Mouse (Mus musculus): Measurements from ENCODE around the gene Scgn. TPM values are rescaled to one million over a fixed set of nuclear protein-coding genes. Genes with fewer than 3 reads are reported as not detected.

The Scgn gene
- polyA plus RNA-seq (2016; fragmentation: Nextera tagmentation; extraction: Ambion mirVana) = 0.14 TPM in 1 of 2 replicates, not detected in the other

DNA sequence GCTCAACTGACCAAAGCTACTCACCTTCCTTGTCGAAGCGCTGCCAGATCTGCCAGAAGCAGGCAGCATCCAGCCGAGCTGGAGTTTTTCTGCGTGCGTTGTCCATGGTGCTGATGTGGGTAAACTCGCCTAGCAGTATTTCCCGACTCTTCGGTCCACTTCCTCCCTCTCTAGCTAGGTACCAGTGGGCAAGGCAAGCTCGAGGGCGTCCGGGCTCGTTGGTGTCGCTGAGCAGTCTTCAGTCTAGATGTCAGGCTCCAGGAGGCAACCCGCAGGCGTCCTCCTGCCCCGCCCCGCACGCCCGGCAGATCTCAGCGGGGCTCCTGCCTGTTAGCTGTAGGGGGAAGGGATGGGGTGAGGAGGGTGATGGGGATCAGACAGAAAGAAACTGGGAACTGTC lies at the start of gene Scgn:
TSS of gene Scgn (minus strand) at position 287 of the 400 bp plus-strand sequence.
- Histone ChIP-seq H3K27ac (no peak within 1 kb of the TSS), H3K4me2 (replicated peaks) (peak within 1 kb of the TSS; percentile 53), H3K27me3 (peaks cover 22% of the 10 kb centered on the region), H3K9me3 (replicated peaks) (no peaks in the 10 kb centered on the region), H3K4me3 (peak within 1 kb of the TSS; percentile 6; the same call in 1 of the 2 replicates), H3K9ac (no peak within 1 kb of the TSS), H3K36me3 (no peaks in the 10 kb centered on the region), H3K4me1 (peaks cover 7% of the 10 kb centered on the region; the same call in 1 of the 2 replicates)
- ATAC-seq (ENCODE audit: low FRiP score) = no peak
- under 1% methylated on average over 20 of the region's 20 CpGs for WGBS

DNA sequence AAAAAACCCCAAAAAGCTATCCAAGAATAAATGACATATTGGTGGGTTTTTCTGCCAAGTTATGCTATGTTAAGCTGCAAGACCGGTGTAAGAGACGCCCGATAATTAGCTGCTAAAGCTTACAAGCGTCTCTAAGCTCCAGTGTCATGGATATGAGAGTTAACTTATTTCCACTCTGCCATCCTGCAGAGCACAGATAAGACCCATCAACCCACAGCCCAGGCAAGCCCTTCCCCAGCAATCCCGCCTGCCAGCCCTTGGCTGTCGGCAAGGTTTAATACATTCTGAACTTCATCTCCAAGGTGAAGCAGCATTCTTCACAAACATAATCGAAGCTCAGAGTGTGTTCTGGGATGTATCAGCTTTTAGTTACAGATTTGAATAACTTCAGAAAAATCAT lies 49.2 kb upstream of the Scgn start:
- Histone ChIP-seq H3K9me3 (replicated peaks) (no peaks in the 10 kb centered on the region), H3K27ac (no peak overlapping the region), H3K4me3 (no peak overlapping the region), H3K36me3 (no peaks in the 10 kb centered on the region), H3K4me1 (0 out of 2 replicates have a peak, but pooled peaks cover 2% of the 10 kb centered on the region), H3K9ac (no peak overlapping the region), H3K27me3 (no peaks in the 10 kb centered on the region), H3K4me2 (replicated peaks) (no peak overlapping the region)
- 86% methylated on average over 7 of the region's 7 CpGs for WGBS
- ATAC-seq (ENCODE audit: low FRiP score) = no peak

DNA sequence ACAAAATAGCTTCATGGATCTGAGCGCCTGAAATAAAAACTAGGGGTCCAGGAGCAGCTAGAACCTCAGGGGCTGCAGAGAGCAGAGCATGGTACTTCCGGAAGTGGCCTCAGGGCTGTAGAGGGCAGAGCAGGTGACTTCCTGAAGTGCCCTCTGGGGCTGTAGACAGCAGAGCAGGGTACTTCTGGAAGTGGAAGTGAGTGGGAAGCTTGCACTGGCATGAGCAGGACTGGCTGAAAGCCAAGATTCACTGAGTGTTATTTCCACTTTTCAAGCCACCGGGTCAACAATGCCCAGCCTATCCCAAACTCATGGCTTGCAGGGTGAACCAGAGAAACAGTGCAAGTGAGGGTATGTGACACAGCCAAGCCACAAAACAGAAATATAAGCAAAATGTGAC lies 46.5 kb upstream of the Scgn start:
- no peak for ATAC-seq (ENCODE audit: low FRiP score)
- no peak overlapping the region for H3K27ac ChIP-seq
- H3K9ac ChIP-seq = no peak overlapping the region
- no peaks in the 10 kb centered on the region for H3K27me3 ChIP-seq
- H3K4me1 ChIP-seq = no peaks in the 10 kb centered on the region
- H3K9me3 ChIP-seq (replicated peaks) = no peaks in the 10 kb centered on the region
- no peaks in the 10 kb centered on the region for H3K36me3 ChIP-seq
- no peak overlapping the region for H3K4me3 ChIP-seq
- WGBS = 88% methylated on average over 3 of the region's 3 CpGs
- H3K4me2 ChIP-seq (replicated peaks) = no peak overlapping the region

DNA sequence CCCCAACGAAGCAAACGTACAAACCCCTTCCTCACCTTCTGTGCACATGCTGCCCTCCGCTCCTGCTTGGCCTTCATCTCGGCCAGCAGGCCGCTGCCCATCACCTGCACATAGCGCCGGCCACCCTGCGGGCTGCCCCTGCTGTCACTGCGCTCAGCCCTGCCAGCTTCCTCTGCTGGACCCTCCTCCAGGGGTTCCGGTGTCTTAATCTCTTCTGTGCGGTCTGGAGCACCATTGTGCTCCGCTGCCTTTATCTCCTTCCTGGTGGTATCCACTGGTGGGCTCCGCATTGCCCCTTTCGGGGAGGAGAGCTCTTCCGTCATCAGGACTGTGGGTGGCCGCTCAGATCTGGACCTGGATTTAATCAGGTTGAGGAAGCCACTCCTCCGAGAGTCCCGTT lies 45.1 kb upstream of the Scgn start:
- WGBS = 79% methylated on average over 18 of the region's 18 CpGs
- Histone ChIP-seq H3K4me2 (replicated peaks) (no peak overlapping the region), H3K36me3 (no peaks in the 10 kb centered on the region), H3K27me3 (no peaks in the 10 kb centered on the region), H3K9ac (no peak overlapping the region), H3K27ac (no peak overlapping the region), H3K4me3 (no peak overlapping the region), H3K4me1 (no peaks in the 10 kb centered on the region), H3K9me3 (replicated peaks) (no peaks in the 10 kb centered on the region)
- ATAC-seq (ENCODE audit: low FRiP score) = no peak

DNA sequence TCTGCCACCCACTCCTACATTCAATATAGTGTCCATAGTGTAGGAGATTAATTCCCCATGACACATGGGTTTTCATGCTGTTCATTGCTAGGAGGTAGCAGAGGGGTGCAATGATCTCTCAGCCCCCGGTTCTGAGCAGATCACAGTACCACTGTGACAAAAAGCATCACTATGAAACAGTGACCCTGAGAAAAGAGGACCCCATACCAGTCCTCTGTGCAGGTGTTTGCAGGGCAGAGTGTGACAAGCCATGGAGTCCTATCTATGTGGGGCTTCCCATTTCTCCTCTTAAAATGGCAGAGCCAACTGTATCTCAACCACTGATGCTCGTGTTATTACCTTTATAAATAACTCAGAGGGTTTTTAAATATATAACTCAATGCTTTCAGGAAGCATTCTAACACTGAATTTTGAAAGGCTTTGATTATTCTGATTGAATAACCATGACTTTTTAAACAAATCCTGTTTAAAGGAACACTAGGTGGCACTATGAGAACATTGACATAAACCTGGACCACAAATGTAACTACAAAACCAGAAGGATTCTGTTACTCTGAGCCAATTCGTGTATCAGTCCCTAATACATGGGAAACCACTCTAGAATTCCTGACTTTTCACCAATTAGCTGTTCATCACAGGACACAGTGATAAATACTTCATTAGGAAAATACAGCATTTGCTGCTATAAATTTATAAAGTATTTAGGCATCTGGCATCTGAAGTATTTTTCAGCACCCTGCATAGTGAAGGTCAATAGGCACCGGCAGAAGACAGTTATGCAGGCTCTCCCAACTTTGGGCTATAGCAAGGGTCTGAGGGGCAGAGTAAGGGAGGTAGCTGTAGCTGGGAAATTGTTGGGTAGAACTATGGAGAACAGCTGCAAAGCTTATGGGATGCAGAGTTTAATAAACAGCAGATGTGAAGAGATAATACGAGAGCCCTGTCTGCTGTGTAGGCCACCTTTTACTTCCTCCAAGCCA lies 36.5 kb upstream of the Scgn start:
- Histone ChIP-seq H3K4me2 (replicated peaks) (no peak overlapping the region), H3K9ac (no peak overlapping the region), H3K36me3 (no peaks in the 10 kb centered on the region), H3K4me1 (no peaks in the 10 kb centered on the region), H3K9me3 (replicated peaks) (no peaks in the 10 kb centered on the region), H3K4me3 (no peak overlapping the region), H3K27me3 (no peaks in the 10 kb centered on the region), H3K27ac (no peak overlapping the region)
- no peak for ATAC-seq (ENCODE audit: low FRiP score)
- 73% methylated on average over 5 of the region's 5 CpGs for WGBS

DNA sequence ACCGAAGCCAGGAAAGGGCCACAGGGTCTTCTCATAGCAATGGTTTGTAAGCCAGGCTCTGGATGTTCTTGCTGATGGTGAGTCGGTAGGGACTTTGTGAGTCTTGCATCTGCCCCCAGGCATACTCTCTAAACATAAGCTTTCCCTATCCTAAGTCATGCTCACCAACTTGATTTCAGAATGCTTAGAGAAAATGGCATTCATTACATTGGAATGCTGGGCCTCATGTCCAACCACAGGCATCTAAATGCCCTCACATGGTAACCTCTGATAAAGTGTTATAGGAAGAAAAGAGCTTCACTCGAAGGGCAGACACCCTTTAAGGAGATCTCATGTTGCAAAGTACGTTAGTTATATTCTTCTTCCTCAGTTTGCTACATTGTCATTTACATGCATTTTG lies 27.5 kb upstream of the Scgn start:
- H3K4me2 ChIP-seq (replicated peaks) = no peak overlapping the region
- H3K27me3 ChIP-seq = no peaks in the 10 kb centered on the region
- H3K27ac ChIP-seq = no peak overlapping the region
- H3K4me1 ChIP-seq = no peaks in the 10 kb centered on the region
- ATAC-seq (ENCODE audit: low FRiP score) = no peak
- no peaks in the 10 kb centered on the region for H3K36me3 ChIP-seq
- H3K9me3 ChIP-seq (replicated peaks) = no peaks in the 10 kb centered on the region
- no peak overlapping the region for H3K4me3 ChIP-seq
- no peak overlapping the region for H3K9ac ChIP-seq
- WGBS = 89% methylated on average over 4 of the region's 4 CpGs

DNA sequence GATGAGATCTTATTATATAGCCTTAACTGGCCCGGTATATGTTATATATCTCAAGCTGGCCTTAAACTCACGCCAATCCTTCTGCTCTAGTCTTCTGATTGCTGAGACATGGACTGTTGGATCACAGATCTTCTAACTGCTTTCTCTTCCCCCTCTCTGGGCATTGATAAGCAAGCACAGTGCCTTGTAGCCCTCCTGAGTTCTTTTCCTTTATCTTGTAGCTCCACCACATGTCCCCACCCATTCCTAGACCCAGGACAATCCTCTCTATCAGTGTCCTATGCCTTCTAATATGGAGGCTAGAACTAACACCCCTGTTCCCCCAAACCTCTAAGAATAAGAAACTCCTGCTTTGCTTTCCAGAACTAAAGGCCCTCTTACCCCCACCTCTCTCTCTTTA lies 14.5 kb upstream of the Scgn start:
- Histone ChIP-seq H3K27ac (no peak overlapping the region), H3K36me3 (no peaks in the 10 kb centered on the region), H3K4me3 (no peak overlapping the region), H3K9me3 (replicated peaks) (no peaks in the 10 kb centered on the region), H3K4me2 (replicated peaks) (no peak overlapping the region), H3K4me1 (no peaks in the 10 kb centered on the region), H3K27me3 (no peaks in the 10 kb centered on the region), H3K9ac (no peak overlapping the region)
- 84% methylated on average over 2 of the region's 2 CpGs for WGBS
- ATAC-seq (ENCODE audit: low FRiP score) = no peak

DNA sequence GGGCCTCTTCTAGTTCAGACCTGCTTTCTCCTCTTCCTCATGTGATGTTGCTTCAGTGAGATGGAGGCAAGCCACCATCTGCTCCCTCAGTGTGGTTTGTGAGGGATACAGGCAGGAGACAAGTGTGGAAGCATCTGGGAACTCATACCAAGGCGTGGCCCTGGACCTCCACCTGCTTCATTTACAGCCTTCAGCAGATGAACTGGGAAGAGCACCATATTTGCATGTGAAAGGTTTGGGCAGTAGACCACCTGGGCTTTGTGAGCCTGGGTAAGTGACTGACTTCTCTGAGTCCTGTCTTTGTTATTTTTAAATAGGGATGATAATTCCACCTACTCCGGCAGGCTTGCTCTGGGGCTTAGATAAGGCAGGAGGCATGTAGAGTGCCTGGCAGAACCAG lies 10.8 kb upstream of the Scgn start:
- H3K4me2 ChIP-seq (replicated peaks) = no peak overlapping the region
- no peak for ATAC-seq (ENCODE audit: low FRiP score)
- no peak overlapping the region for H3K27ac ChIP-seq
- H3K4me3 ChIP-seq = no peak overlapping the region
- no peaks in the 10 kb centered on the region for H3K9me3 ChIP-seq (replicated peaks)
- H3K36me3 ChIP-seq = no peaks in the 10 kb centered on the region
- WGBS = 62% methylated on average over 2 of the region's 2 CpGs
- H3K4me1 ChIP-seq = no peaks in the 10 kb centered on the region
- no peaks in the 10 kb centered on the region for H3K27me3 ChIP-seq
- no peak overlapping the region for H3K9ac ChIP-seq

DNA sequence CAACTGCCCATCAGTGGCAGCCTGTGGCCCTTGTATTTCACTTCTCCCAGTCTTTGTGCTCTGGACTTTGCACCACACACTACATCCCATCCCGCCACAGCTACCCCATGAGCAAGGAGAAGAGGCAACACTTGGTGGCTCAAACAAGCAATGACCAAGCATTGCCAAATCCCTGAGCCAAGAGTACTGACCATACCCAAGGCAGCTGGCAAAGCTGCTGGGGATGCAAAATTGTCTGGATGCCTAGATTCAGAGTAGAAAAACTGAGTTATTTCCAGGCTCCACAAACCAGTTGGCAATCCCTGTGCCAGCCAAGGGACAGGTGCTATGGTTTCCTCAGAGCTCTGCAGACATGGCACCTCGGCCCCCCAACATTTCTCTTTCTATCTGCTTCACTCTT lies 10.1 kb upstream of the Scgn start:
- Histone ChIP-seq H3K4me3 (no peak overlapping the region), H3K27ac (no peak overlapping the region), H3K4me2 (replicated peaks) (no peak overlapping the region), H3K9me3 (replicated peaks) (no peaks in the 10 kb centered on the region), H3K4me1 (no peaks in the 10 kb centered on the region), H3K9ac (no peak overlapping the region), H3K27me3 (no peaks in the 10 kb centered on the region), H3K36me3 (no peaks in the 10 kb centered on the region)
- no peak for ATAC-seq (ENCODE audit: low FRiP score)
- WGBS = 87% methylated on average over 2 of the region's 2 CpGs

DNA sequence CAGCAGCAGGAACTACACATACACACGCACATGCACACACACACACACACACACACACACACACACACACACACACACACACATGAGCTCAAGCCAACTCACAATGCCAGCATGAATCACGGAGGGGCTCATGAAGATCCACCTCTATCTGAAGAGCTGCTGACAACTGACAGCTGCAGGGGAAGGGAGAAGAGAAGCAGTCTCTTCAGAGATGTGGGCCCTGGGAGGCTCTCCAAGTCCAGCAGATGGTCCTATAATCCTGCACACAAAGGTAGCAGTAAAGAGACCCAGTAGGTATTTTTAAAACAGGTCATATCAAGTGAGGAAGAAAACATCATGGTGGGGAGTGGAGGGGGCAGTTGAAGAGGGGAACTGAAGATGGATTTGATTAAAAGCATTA lies 7.8 kb upstream of the Scgn start:
- ATAC-seq (ENCODE audit: low FRiP score) = no peak

DNA sequence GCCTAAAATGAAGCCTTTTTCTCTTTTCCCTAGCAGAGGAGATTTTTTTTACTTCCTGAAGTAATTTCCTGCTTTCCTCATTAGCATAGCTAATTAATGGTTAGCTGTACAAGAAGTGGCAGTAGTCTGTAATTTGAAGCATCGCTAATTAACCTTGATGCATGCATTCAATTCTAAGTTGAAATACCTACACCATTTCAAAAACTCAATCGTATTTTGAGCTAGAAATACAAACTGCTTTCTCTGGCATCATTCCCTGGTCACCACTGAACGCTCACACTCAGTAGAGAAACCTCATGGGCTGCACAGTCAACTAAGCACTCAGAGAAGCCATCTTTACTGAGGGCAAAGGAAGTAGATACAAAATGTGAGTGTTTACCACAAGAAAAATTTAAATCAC lies 3.7 kb upstream of the Scgn start:
- Histone ChIP-seq H3K36me3 (no peaks in the 10 kb centered on the region), H3K27me3 (peaks cover 19% of the 10 kb centered on the region), H3K4me1 (peaks cover 7% of the 10 kb centered on the region; the same call in 1 of the 2 replicates), H3K4me2 (replicated peaks) (no peak overlapping the region), H3K9me3 (replicated peaks) (no peaks in the 10 kb centered on the region), H3K9ac (no peak overlapping the region), H3K4me3 (no peak overlapping the region), H3K27ac (no peak overlapping the region)
- no peak for ATAC-seq (ENCODE audit: low FRiP score)
- 74% methylated on average over 3 of the region's 3 CpGs for WGBS

More for the DNA sequence above, 7.8 kb upstream of the Scgn start:
- Histone ChIP-seq H3K27me3 (no peaks in the 10 kb centered on the region), H3K9me3 (replicated peaks) (no peaks in the 10 kb centered on the region), H3K9ac (no peak overlapping the region), H3K27ac (no peak overlapping the region), H3K36me3 (no peaks in the 10 kb centered on the region), H3K4me3 (no peak overlapping the region), H3K4me1 (no peaks in the 10 kb centered on the region), H3K4me2 (replicated peaks) (no peak overlapping the region)
- WGBS = 71% methylated on average over 2 of the region's 2 CpGs

DNA sequence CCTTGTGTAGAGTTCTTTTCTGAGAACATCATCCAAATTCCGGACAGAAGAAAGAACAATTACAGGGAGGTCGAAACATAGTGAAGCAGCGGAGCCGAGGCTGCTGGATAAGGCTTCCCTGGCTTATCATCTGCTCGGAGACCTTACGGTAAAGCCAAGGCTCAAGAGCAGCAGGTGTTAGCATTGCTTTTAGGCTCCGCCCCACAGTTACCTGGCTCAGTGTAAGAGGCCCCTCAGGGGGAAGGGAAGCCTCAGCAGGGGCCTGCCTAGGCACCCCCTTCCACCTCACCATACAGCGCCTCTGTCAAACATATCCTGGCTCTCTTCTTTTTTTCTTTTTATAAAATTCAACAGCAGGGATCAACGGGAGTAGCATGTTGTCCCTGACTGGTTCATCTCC lies 3.0 kb upstream of the Scgn start:
- no peaks in the 10 kb centered on the region for H3K9me3 ChIP-seq (replicated peaks)
- H3K4me3 ChIP-seq = no peak overlapping the region
- ATAC-seq (ENCODE audit: low FRiP score) = no peak
- WGBS = 12% methylated on average over 9 of the region's 9 CpGs
- H3K4me1 ChIP-seq = peaks cover 7% of the 10 kb centered on the region; the same call in 1 of the 2 replicates
- no peak overlapping the region for H3K9ac ChIP-seq
- H3K27me3 ChIP-seq = peaks cover 19% of the 10 kb centered on the region
- H3K27ac ChIP-seq = no peak overlapping the region
- no peaks in the 10 kb centered on the region for H3K36me3 ChIP-seq
- H3K4me2 ChIP-seq (replicated peaks) = no peak overlapping the region

DNA sequence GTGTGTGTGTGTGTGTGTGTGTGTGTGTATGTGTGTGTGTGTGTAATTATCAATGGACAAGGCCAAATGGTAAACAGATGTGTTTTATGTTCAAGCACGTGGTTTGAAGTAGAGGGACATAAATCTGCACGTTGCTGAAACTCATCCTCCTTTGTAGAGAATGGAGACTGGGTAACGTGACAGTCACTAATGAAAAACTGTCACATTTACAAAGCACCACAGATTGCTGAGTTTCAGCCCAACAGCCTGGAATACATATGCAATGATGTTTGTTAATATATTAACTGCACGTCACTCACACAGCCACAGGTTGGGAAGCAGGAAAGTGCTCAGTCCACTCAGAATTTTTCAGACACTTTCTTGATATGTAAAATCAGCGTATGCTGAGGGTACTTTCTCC lies 563 bp downstream of the Scgn start:
- 0 out of 2 replicates have a peak overlapping the region, but pooled peaks have one; percentile 6 for H3K4me3 ChIP-seq
- no peaks in the 10 kb centered on the region for H3K36me3 ChIP-seq
- H3K4me1 ChIP-seq = peaks cover 7% of the 10 kb centered on the region; the same call in 1 of the 2 replicates
- no peak overlapping the region for H3K27ac ChIP-seq
- no peak for ATAC-seq (ENCODE audit: low FRiP score)
- H3K9me3 ChIP-seq (replicated peaks) = no peaks in the 10 kb centered on the region
- peak overlapping the region; percentile 53 for H3K4me2 ChIP-seq (replicated peaks)
- peaks cover 22% of the 10 kb centered on the region for H3K27me3 ChIP-seq
- WGBS = 35% methylated on average over 5 of the region's 5 CpGs
- no peak overlapping the region for H3K9ac ChIP-seq
